ENCODE assay signal across 30 mouse cellular contexts in the genomic region with DNA sequence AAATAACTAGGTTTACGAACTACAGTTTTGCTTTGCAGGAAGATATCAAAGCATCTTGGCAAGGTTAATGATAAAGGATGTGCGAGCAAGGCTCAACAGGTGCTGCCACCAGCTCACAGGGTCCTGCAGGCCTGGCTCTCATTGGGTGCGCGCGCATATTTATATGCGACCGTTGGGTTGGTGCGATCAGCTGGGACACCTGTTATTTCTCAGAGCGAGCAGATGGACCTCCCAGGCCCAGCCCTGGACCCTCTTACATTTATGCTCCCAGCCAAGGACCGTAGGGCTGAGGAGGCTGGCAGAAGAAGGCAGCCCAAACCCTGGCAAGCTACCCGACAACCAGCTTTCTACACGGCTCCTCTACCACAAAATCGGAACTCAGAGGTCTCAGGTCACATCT.
"Had no signal": no experiment of that assay in that cellular context is flagged by ENCODE, and none has a peak within 500 bp of the region (broad histone marks: within the 10 kb centered on the region; RNA-seq: fewer than 3 reads in every experiment).

No protein-coding gene starts in this region.

- H3K27me3 ChIP-seq: heart, embryonic 12.5 days; heart, embryonic 13.5 days; heart, embryonic 15.5 days; hindbrain, embryonic 12.5 days; hindbrain, embryonic 13.5 days; hindbrain, embryonic 15.5 days; intestine, embryonic 15.5 days; kidney, embryonic 15.5 days had no signal

- H3K4me3 ChIP-seq: heart, embryonic 10.5 days; heart, embryonic 12.5 days; heart, embryonic 13.5 days; heart, embryonic 15.5 days; hindbrain, embryonic 10.5 days; hindbrain, embryonic 12.5 days; hindbrain, embryonic 13.5 days; hindbrain, embryonic 15.5 days; intestine, embryonic 15.5 days; kidney, embryonic 15.5 days; layer of hippocampus, adult 2 months had no signal

- H3K27ac ChIP-seq: heart, embryonic 10.5 days; heart, embryonic 13.5 days; heart, embryonic 15.5 days; hindbrain, embryonic 10.5 days; hindbrain, embryonic 12.5 days; hindbrain, embryonic 13.5 days; hindbrain, embryonic 14.5 days; hindbrain, embryonic 15.5 days; hindbrain, postnatal 0 days; intestine, embryonic 15.5 days; kidney, embryonic 15.5 days; kidney, postnatal 0 days; layer of hippocampus, adult 2 months had no signal

- H3K4me1 ChIP-seq: heart, embryonic 10.5 days; heart, embryonic 12.5 days; heart, embryonic 13.5 days; heart, embryonic 15.5 days; hindbrain, embryonic 10.5 days; hindbrain, embryonic 12.5 days; hindbrain, embryonic 13.5 days; hindbrain, embryonic 15.5 days; intestine, embryonic 15.5 days; kidney, embryonic 15.5 days had no signal

- H3K36me3 ChIP-seq: heart, embryonic 10.5 days; heart, embryonic 12.5 days; heart, embryonic 13.5 days; heart, embryonic 15.5 days; hindbrain, embryonic 10.5 days; hindbrain, embryonic 12.5 days; hindbrain, embryonic 13.5 days; hindbrain, embryonic 15.5 days; intestine, embryonic 15.5 days; kidney, embryonic 15.5 days had no signal

- DNase-seq: heart, postnatal 10 days; heart, postnatal 14 days; heart, postnatal 36 days; heart, postnatal 4 days; kidney, adult 11 months; kidney, adult 18-20 months; kidney, adult 2 months; kidney, adult 8-10 months; kidney, adult 9 months; kidney, postnatal 10 days; kidney, postnatal 14 days; kidney, postnatal 25 days; kidney, postnatal 36 days; kidney, postnatal 4 days; layer of hippocampus, adult 9-11 months; layer of hippocampus, postnatal 36 days had no signal
